Mouse (Mus musculus) G1E (cell line): Measurements from ENCODE around the gene Spats2l. TPM values are rescaled to one million over a fixed set of nuclear protein-coding genes. Genes with fewer than 3 reads are reported as not detected.
A peak's percentile ranks its signal among the peaks of the same experiment; 100 is the strongest.

Source experiments
- ATAC-seq: 2 replicates; pipeline ENCODE4 v1.8.0; 2016; ENCODE audit warnings: mild to moderate bottlenecking; ENCODE audit not compliant: insufficient number of reproducible peaks, poor library complexity, low FRiP score, severe bottlenecking; ENCODE audit errors: extremely low read depth
- DNase-seq: peaks from one replicate; pipeline ENCODE4 v3.0.0; 2012; ENCODE audit warnings: low spot score
- H3K27me3 ChIP-seq: 2 replicates; pipeline ENCODE4 v1.6.1; 2012; ENCODE audit warnings: mild to moderate bottlenecking, low read length, inconsistent platforms; ENCODE audit not compliant: insufficient read depth
- H3K36me3 ChIP-seq: replicated peaks from 2 replicates; pipeline ENCODE3; 2012; ENCODE audit warnings: mild to moderate bottlenecking, inconsistent platforms
- H3K4me1 ChIP-seq: 2 replicates; pipeline ENCODE4 v1.6.1; 2012; ENCODE audit warnings: low read depth, low read length, inconsistent platforms, mixed read lengths; ENCODE audit not compliant: insufficient read depth
- H3K4me3 ChIP-seq: 2 replicates; pipeline ENCODE4 v1.5.1; 2012; ENCODE audit warnings: low read depth, mild to moderate bottlenecking, inconsistent platforms, low read length, moderate library complexity, mixed read lengths
- H3K9me3 ChIP-seq: replicated peaks from 2 replicates; pipeline ENCODE4 v1.6.1; 2012; ENCODE audit warnings: inconsistent platforms
- CTCF ChIP-seq: IDR thresholded peaks from 2 replicates; pipeline ENCODE4 v1.5.1; 2012; ENCODE audit warnings: low read depth, low read length, inconsistent platforms, mixed read lengths
- GATA1 ChIP-seq: IDR thresholded peaks from 2 replicates; pipeline ENCODE4 v1.6.1; 2012; ENCODE audit warnings: borderline replicate concordance, low read length, inconsistent platforms, mixed read lengths
- GATA2 ChIP-seq: IDR thresholded peaks from 2 replicates; pipeline ENCODE4 v1.6.1; 2012; ENCODE audit warnings: low read depth, low read length, inconsistent platforms, borderline replicate concordance
- POLR2AphosphoS5 ChIP-seq: IDR thresholded peaks from 2 replicates; pipeline ENCODE4 v1.6.1; 2012; ENCODE audit warnings: low read depth, low read length, inconsistent platforms; ENCODE audit not compliant: insufficient replicate concordance
- TAL1 ChIP-seq: conservative IDR thresholded peaks from 2 replicates; pipeline ENCODE4 v1.6.1; 2012; ENCODE audit warnings: low read depth, low read length, inconsistent platforms, mixed read lengths
- polyA plus RNA-seq: library from polyadenylated mRNA; stranded (reverse); fragments of >175 nt; gene quantifications from 2 replicates; pipeline ENCODE4 v1.2.3, GENCODE M21; 2012
- total RNA-seq, 2 experiments: library from RNA; stranded (forward) in 1 of 2; stranded (reverse) in 1 of 2; fragments of 200-1000 nt in 1 of 2; fragments of >200 nt in 1 of 2; fragmentation: Nextera tagmentation in 1 of 2; gene quantifications; 2 replicates each; pipeline ENCODE4 v1.2.3; 2014 to 2017

Spats2l gene
- total RNA-seq (2014; fragmentation: Nextera tagmentation) (not detected in 2 replicates), total RNA-seq (2017) (0.33 and 0.70 TPM in 2 replicates), polyA plus RNA-seq (not detected in 2 replicates)

DNA sequence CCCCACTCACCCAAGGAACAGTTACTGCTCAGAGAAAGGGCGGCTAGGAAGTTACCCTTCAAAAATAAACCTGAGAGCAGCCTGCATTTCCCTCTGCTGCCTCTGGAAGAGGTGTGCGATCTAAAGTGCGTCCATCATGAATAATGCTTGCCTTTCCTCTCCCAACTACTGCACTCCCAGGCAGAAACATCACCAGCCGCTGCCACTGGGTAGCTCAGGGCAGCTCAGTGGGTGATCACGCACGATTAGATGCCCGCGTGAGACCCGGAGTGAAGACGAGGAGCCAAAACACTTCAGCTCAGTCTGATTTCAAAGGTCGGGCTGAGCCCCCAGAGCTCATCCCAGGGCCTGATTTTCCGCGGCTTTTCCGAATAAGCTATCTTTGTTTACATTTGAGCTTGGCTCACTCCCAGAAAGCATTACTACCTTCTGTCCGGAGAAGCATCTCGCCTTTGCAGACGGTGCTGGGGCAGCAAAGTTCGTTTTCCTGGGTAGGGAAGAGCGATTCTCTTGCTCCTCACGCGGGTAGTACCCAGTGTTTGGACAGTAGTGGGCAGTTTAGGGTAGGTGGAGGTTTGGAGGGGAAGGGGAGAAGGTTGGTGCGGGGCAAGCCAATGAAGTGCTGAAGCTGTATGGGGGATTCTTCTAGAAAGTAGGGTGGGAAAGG is at the start of gene Spats2l:
TSS of gene Spats2l (plus strand) at position 162 of the 667 bp plus-strand sequence.
- TF ChIP-seq GATA1: no peak
- no peak for TF ChIP-seq CTCF
- no peak for TF ChIP-seq TAL1
- no peak for TF ChIP-seq POLR2AphosphoS5
- TF ChIP-seq GATA2: no peak
- ATAC-seq: no peak
- peaks cover 14% of the 10 kb centered on the region; the same call in 1 of the 2 replicates for H3K27me3 ChIP-seq
- no peak for DNase-seq
- H3K36me3 ChIP-seq: no peaks in the 10 kb centered on the region
- H3K9me3 ChIP-seq: peaks cover 13% of the 10 kb centered on the region
- peak within 1 kb of the TSS; percentile 2; the same call in 1 of the 2 replicates for H3K4me3 ChIP-seq
- no peaks in the 10 kb centered on the region for H3K4me1 ChIP-seq

DNA sequence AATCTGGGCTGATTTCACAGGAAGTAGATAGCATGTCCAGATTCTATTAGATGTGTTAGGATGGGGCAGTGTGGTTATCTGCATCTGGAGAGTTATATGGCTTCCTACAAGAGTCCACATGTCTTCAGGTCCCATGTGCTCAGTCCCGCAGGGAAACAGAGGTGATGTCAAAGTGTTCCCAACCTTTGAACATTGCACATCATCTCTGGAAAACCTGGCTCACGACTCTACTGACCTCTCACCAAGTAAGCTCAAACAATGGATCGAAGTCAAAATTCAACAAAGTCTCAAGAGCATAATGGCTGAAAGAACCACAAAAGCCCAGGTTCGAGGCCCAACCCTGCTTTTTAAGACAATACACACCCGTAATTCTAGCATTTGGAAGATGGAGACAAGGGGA is 48.7 kb upstream of the Spats2l start:
- H3K27me3 ChIP-seq: peaks cover 4% of the 10 kb centered on the region; the same call in 1 of the 2 replicates
- DNase-seq (no peak), ATAC-seq (no peak)
- no peaks in the 10 kb centered on the region for H3K9me3 ChIP-seq
- no peaks in the 10 kb centered on the region for H3K4me1 ChIP-seq
- H3K4me3 ChIP-seq: no peak overlapping the region
- no peaks in the 10 kb centered on the region for H3K36me3 ChIP-seq
- no peak for TF ChIP-seq TAL1
- no peak for TF ChIP-seq POLR2AphosphoS5
- no peak for TF ChIP-seq GATA2
- no peak for TF ChIP-seq CTCF
- TF ChIP-seq GATA1: no peak

DNA sequence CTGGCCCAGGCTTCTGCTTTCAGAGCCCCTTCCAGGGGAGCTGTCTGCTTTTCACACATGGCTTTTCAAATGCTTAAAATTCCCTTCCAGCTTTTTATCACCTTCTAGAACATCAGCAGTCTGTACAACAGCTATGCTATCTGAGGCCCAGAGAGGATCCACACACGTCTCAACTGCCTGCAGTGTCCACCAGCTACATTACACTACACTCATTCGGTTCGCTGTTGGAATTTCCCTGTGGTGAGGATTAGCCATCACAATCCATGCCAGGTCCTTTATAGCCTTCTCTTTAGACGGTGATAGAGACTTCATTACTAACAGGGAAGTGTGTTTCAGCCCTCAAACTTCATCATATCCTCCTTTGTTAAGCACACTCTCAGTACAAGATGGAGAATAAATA is 38.1 kb upstream of the Spats2l start:
- no peak for ATAC-seq
- H3K36me3 ChIP-seq: no peaks in the 10 kb centered on the region
- TF ChIP-seq POLR2AphosphoS5: no peak
- TF ChIP-seq GATA1: no peak
- no peak for TF ChIP-seq GATA2
- TF ChIP-seq CTCF: no peak
- TF ChIP-seq TAL1: no peak
- H3K9me3 ChIP-seq: no peaks in the 10 kb centered on the region
- H3K27me3 ChIP-seq: 0 out of 2 replicates have a peak, but pooled peaks cover 2% of the 10 kb centered on the region
- no peak for DNase-seq
- no peak overlapping the region for H3K4me3 ChIP-seq
- H3K4me1 ChIP-seq: no peaks in the 10 kb centered on the region

DNA sequence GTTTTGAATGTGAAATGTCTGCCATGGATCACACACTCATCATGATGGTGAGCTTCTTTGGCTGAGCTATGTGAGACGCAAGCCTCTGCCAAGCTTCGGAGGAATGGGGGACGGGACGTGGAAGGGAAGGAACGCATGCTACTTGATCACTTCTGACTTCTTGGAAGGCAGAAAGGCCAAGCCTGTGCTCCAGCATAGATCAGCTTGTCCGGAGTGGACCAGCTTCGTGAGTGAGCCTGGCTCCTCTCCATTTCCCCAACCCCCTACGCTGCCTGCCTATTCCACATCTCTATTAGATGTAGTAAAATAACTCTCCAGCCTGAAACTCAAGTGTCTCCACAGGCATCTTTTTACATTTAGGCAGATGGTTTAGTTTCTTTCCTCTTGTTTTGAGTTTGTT is 32.2 kb upstream of the Spats2l start:
- Histone ChIP-seq H3K4me3 (no peak overlapping the region), H3K9me3 (no peaks in the 10 kb centered on the region), H3K4me1 (no peaks in the 10 kb centered on the region), H3K36me3 (no peaks in the 10 kb centered on the region), H3K27me3 (peaks cover 2% of the 10 kb centered on the region; the same call in 1 of the 2 replicates)
- ATAC-seq (no peak), DNase-seq (no peak)
- TF ChIP-seq CTCF (no peak), GATA1 (no peak), POLR2AphosphoS5 (no peak), TAL1 (no peak), GATA2 (no peak)

DNA sequence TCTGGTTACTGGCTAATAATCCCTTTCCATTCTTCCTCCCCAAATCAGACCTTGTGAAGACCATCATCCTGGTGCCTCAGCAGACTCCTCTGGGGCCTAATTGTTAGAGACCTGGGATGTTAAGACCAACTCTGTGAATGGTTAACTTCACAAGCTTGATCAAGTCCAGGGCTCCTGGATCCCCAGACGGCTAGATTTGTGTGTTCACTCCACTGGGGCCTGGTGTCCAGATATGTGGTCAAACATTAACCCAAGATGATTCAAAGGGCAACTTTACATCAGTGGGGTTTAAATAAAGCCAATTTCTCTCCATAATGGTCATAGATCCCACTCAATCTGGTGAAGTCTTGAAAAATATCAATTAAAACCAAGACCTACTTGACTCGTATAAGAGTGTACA is 31.7 kb upstream of the Spats2l start:
- ATAC-seq (no peak), DNase-seq (no peak)
- Histone ChIP-seq H3K36me3 (no peaks in the 10 kb centered on the region), H3K9me3 (no peaks in the 10 kb centered on the region), H3K4me1 (no peaks in the 10 kb centered on the region), H3K4me3 (no peak overlapping the region), H3K27me3 (peaks cover 2% of the 10 kb centered on the region; the same call in 1 of the 2 replicates)
- no peak for TF ChIP-seq GATA2
- no peak for TF ChIP-seq CTCF
- TF ChIP-seq GATA1: no peak
- no peak for TF ChIP-seq POLR2AphosphoS5
- no peak for TF ChIP-seq TAL1

DNA sequence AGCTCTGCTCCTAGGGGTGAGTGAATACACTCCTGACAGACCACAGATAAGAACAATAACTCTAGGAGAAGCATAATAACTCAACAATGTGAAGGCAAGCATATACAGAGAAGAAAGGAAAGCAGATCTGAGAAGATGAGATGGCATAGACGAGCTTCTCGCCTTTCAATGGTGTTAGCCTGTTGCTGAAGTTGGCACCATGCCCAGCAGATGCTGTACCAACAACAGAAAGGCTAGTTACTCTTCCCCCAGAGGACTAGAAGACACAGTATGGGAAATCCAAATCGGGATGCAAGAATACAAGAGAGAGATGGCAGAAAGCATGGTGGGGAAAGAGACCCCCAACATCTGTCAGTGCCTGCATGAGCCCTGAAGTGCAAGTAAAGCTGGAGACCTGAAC is 22.2 kb upstream of the Spats2l start:
- Histone ChIP-seq H3K27me3 (no peaks in the 10 kb centered on the region), H3K36me3 (no peaks in the 10 kb centered on the region), H3K9me3 (no peaks in the 10 kb centered on the region), H3K4me1 (no peaks in the 10 kb centered on the region), H3K4me3 (no peak overlapping the region)
- TF ChIP-seq TAL1 (no peak), GATA1 (no peak), CTCF (no peak), GATA2 (no peak), POLR2AphosphoS5 (no peak)
- DNase-seq: no peak
- no peak for ATAC-seq
